Mouse (Mus musculus): ENCODE results near the gene Gm20388. TPM values are rescaled to one million over a fixed set of nuclear protein-coding genes. Genes with fewer than 3 reads are reported as not detected.

Gene Gm20388
- polyA plus RNA-seq, 1 experiment: 49.7 TPM

DNA sequence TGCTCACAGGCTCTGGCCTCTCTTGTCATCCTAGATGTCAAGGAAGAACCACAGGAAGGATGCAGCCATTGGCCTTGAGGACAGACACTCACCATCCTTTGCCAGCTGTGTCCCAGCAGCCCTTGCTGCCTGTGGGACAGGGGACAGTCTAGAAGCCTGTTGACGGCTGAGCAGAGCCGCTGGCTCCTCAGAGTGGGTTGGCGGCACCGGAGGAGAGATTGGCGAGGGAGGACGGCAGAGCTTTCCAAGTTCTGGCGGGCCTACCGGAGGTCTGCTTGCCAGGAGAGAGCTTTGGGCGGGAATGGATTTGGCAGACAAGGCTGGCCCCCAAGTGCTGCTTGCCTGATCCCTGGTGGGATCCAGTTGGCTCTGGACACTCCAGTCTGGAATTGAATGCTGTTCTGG, 483.2 kb downstream of the Gm20388 start:
- no peaks in the 10 kb centered on the region for H3K36me3 ChIP-seq (ENCODE audit: control insufficient read depth, insufficient read depth, low read length)
- no peaks in the 10 kb centered on the region for H3K4me1 ChIP-seq (ENCODE audit: control insufficient read depth, insufficient read depth, low read length)
- no peak overlapping the region for H3K27ac ChIP-seq (ENCODE audit: insufficient read depth, low read depth, low read length)
- DNase-seq: peak; percentile 60
- H3K27me3 ChIP-seq (replicated peaks; ENCODE audit: control insufficient read depth, insufficient read depth, low read length): no peaks in the 10 kb centered on the region
- 63% methylated on average over 9 of the region's 9 CpGs for WGBS
- no peak overlapping the region for H3K4me3 ChIP-seq (ENCODE audit: insufficient read depth, low read depth, low read length)
- TF ChIP-seq POLR2A (IDR thresholded peaks at IDR 0.05; ENCODE audit: low read depth, low read length) (no peak), CTCF (conservative IDR thresholded peaks at IDR 0.05; ENCODE audit: insufficient read depth, insufficient read length, low read depth, low read length) (no peak)

DNA sequence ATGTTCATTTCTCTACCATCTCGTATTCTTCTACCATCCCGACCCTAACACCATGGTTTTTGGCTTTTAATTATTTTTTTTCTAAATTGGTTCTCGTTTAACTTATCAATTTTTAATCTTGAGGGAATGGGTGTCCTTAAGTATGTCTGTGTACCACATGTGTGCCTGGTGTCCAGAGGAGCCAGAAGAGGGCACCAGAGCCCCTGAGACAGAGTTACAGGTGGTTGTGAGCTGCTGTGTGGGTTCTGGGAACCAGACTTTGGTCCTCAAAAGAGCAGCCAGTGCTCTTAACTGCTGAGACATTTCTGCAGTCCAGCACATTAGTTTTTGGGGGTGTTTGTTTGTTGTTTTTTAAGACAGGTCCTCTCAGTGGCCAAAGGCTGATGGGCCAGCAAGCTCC, 485.3 kb downstream of the Gm20388 start:
- Histone ChIP-seq H3K27ac (ENCODE audit: insufficient read depth, low read depth, low read length) (no peak overlapping the region), H3K36me3 (ENCODE audit: control insufficient read depth, insufficient read depth, low read length) (no peaks in the 10 kb centered on the region), H3K4me3 (ENCODE audit: insufficient read depth, low read depth, low read length) (no peak overlapping the region), H3K27me3 (replicated peaks; ENCODE audit: control insufficient read depth, insufficient read depth, low read length) (no peaks in the 10 kb centered on the region), H3K4me1 (ENCODE audit: control insufficient read depth, insufficient read depth, low read length) (no peaks in the 10 kb centered on the region)
- DNase-seq: no peak
- TF ChIP-seq CTCF (conservative IDR thresholded peaks at IDR 0.05; ENCODE audit: insufficient read depth, insufficient read length, low read depth, low read length) (no peak), POLR2A (IDR thresholded peaks at IDR 0.05; ENCODE audit: low read depth, low read length) (no peak)
- 97% methylated on average over 3 of the region's 3 CpGs for WGBS

DNA sequence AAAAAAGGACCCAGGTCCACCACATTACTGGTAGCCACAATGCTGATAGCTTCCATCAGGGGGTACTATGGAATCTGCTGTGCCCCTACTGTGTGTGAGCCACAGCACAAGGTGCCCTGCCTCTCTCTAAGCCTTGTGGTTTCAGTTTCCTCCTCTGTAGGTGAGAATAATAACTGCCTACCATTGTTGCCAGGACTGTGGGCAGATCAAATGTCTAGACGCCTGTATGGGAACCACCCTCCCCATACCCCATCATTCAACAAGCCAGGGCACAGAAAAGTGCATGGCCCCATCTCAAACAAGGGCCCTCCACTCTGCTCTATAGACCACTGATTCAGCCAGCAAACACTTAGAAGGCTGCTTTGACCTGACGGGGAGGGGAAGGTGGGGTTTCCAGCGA, 486.1 kb downstream of the Gm20388 start:
- 72% methylated on average over 3 of the region's 3 CpGs for WGBS
- no peaks in the 10 kb centered on the region for H3K4me1 ChIP-seq (ENCODE audit: control insufficient read depth, insufficient read depth, low read length)
- no peak for DNase-seq
- TF ChIP-seq POLR2A (IDR thresholded peaks at IDR 0.05; ENCODE audit: low read depth, low read length): no peak
- no peak for TF ChIP-seq CTCF (conservative IDR thresholded peaks at IDR 0.05; ENCODE audit: insufficient read depth, insufficient read length, low read depth, low read length)
- H3K27me3 ChIP-seq (replicated peaks; ENCODE audit: control insufficient read depth, insufficient read depth, low read length): no peaks in the 10 kb centered on the region
- H3K27ac ChIP-seq (ENCODE audit: insufficient read depth, low read depth, low read length): no peak overlapping the region
- H3K4me3 ChIP-seq (ENCODE audit: insufficient read depth, low read depth, low read length): no peak overlapping the region
- H3K36me3 ChIP-seq (ENCODE audit: control insufficient read depth, insufficient read depth, low read length): no peaks in the 10 kb centered on the region

DNA sequence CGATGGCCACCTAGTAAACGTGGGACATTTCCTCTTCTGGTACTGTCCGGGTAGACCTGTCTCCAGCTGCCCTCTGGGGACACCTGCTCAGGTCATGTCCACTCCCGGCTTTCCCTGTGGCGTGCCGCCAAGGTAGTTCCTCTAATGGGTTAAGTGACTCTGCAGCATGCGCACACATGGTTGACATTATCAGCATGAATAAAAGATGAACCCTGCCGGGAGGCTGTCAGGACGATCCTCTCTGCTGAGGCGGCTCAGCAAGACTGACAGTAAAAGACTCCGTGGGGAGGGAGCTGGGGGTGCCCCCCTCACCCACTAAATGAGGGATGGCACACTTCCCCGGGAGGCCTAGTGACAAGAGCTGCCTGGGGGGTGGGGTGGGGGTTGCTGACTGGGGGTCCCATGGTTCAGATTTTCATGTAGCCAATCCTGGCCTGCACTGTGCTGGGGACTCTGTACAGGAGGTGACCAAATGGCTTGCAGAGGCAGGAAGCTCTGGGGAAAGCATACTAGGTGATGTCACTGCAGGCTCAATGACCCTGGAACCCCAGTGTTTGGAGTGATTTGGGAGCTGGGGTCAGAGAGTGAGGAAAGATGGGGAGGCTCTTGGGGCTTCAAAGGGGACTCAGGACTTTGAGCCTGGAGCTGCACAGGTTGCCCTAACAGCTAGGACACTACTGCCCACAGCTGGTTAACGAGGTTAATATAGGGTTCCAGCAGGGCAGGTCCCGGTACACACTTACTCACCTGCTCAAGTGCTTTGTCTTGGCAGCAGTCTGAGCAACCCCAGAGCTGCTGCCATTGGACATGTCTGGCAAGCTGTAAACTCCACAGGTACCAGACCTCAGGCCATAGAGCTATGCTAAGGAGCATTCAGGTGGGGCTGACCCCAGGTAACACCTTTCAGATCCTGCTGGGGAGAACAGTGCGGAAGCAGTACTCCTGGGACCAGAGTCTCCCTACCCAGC, 487.1 kb downstream of the Gm20388 start:
- TF ChIP-seq POLR2A (IDR thresholded peaks at IDR 0.05; ENCODE audit: low read depth, low read length): no peak
- TF ChIP-seq CTCF (conservative IDR thresholded peaks at IDR 0.05; ENCODE audit: insufficient read depth, insufficient read length, low read depth, low read length): no peak
- no peaks in the 10 kb centered on the region for H3K4me1 ChIP-seq (ENCODE audit: control insufficient read depth, insufficient read depth, low read length)
- 59% methylated on average over 15 of the region's 15 CpGs for WGBS
- H3K4me3 ChIP-seq (ENCODE audit: insufficient read depth, low read depth, low read length): no peak overlapping the region
- no peak overlapping the region for H3K27ac ChIP-seq (ENCODE audit: insufficient read depth, low read depth, low read length)
- DNase-seq: no peak
- H3K36me3 ChIP-seq (ENCODE audit: control insufficient read depth, insufficient read depth, low read length): no peaks in the 10 kb centered on the region
- H3K27me3 ChIP-seq (replicated peaks; ENCODE audit: control insufficient read depth, insufficient read depth, low read length): no peaks in the 10 kb centered on the region

DNA sequence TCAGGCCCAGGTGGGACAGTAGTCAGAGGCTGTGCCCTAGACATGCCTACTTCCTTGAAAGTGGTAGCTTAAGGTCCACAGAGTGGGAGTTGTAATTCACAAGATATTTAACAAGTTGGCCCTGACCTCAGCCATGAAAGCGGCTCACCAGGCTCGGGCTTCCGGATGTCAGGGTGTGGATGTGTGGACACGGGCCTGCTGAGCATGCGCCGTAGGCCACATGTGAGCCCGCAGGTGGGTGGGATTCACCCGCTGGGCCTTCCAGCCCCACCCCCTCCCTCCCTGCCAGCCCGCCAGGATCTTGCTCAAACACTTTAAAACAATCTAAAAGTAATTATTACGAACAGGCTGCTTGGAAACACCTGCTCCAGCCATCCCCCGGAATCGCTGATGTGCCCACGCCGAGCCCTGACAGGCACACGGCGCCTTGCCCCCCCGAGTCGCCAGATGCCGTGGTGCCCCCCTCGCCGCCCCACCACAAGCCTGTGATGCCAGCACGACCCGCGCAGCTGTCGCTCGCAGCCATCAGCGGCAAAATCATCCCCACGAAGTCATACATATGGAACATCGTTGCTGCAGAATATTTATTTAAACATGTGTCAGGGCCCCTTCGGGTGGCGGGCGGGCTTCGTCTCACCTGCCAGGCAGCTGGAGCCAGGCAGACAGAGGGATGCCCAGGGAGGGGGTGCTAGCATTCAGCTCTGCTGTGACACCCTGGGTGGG, 488.7 kb downstream of the Gm20388 start:
- no peaks in the 10 kb centered on the region for H3K27me3 ChIP-seq (replicated peaks; ENCODE audit: control insufficient read depth, insufficient read depth, low read length)
- DNase-seq: no peak
- H3K27ac ChIP-seq (ENCODE audit: insufficient read depth, low read depth, low read length): no peak overlapping the region
- H3K4me3 ChIP-seq (ENCODE audit: insufficient read depth, low read depth, low read length): no peak overlapping the region
- no peaks in the 10 kb centered on the region for H3K36me3 ChIP-seq (ENCODE audit: control insufficient read depth, insufficient read depth, low read length)
- H3K4me1 ChIP-seq (ENCODE audit: control insufficient read depth, insufficient read depth, low read length): no peaks in the 10 kb centered on the region
- WGBS: 62% methylated on average over 33 of the region's 33 CpGs
- TF ChIP-seq CTCF (conservative IDR thresholded peaks at IDR 0.05; ENCODE audit: insufficient read depth, insufficient read length, low read depth, low read length) (no peak), POLR2A (IDR thresholded peaks at IDR 0.05; ENCODE audit: low read depth, low read length) (no peak)

DNA sequence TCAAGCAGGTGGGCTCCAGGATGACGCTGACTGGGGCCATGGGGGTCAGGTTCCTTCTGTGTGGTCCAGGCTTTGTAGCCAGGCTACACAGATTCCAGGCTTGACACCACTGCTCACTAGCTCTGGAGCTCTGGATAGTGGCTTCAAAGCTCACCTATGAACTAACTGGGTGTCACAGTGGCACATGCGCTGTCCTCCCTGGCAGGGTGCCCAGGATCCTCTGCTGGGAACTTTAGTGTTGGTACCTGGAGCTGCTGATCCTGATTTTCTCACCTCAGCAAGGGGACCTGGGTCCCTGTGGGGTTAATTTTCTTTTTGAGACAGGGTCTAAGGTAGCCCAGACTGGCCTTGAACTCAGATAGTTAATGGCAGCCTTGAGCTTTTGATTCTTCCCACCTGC, 490.6 kb downstream of the Gm20388 start:
- H3K4me3 ChIP-seq (ENCODE audit: insufficient read depth, low read depth, low read length): no peak overlapping the region
- TF ChIP-seq CTCF (conservative IDR thresholded peaks at IDR 0.05; ENCODE audit: insufficient read depth, insufficient read length, low read depth, low read length): no peak
- no peak for TF ChIP-seq POLR2A (IDR thresholded peaks at IDR 0.05; ENCODE audit: low read depth, low read length)
- 82% methylated on average over 2 of the region's 2 CpGs for WGBS
- H3K36me3 ChIP-seq (ENCODE audit: control insufficient read depth, insufficient read depth, low read length): no peaks in the 10 kb centered on the region
- no peaks in the 10 kb centered on the region for H3K4me1 ChIP-seq (ENCODE audit: control insufficient read depth, insufficient read depth, low read length)
- H3K27ac ChIP-seq (ENCODE audit: insufficient read depth, low read depth, low read length): no peak overlapping the region
- no peaks in the 10 kb centered on the region for H3K27me3 ChIP-seq (replicated peaks; ENCODE audit: control insufficient read depth, insufficient read depth, low read length)
- DNase-seq: no peak

DNA sequence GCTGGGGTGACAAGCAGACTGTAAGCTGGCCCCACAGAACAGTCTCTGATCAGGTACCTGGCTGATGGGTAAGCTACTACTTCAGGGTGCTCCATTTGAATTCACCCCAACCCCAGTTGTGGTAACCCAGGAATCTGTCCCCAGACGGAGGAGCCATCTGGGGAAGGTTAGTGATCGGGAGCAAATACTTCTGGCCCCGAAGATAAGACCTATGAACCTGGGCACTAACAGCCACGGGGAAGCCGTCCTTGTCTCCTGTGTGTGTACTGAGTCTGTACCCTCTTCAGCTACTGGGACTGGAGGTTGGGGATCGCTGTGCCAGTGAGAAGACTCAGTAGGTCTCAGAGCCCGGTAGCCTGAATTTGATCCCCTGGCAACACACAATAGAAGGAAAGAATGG, 491.1 kb downstream of the Gm20388 start:
- Histone ChIP-seq H3K4me3 (ENCODE audit: insufficient read depth, low read depth, low read length) (no peak overlapping the region), H3K27me3 (replicated peaks; ENCODE audit: control insufficient read depth, insufficient read depth, low read length) (no peaks in the 10 kb centered on the region), H3K27ac (ENCODE audit: insufficient read depth, low read depth, low read length) (no peak overlapping the region), H3K4me1 (ENCODE audit: control insufficient read depth, insufficient read depth, low read length) (no peaks in the 10 kb centered on the region), H3K36me3 (ENCODE audit: control insufficient read depth, insufficient read depth, low read length) (no peaks in the 10 kb centered on the region)
- no peak for TF ChIP-seq POLR2A (IDR thresholded peaks at IDR 0.05; ENCODE audit: low read depth, low read length)
- no peak for TF ChIP-seq CTCF (conservative IDR thresholded peaks at IDR 0.05; ENCODE audit: insufficient read depth, insufficient read length, low read depth, low read length)
- no peak for DNase-seq
- 96% methylated on average over 7 of the region's 7 CpGs for WGBS

Measured in kidney, adult 2 months (tissue).